Mouse (Mus musculus): ENCODE results near the gene Clcnkb.

The Clcnkb gene

DNA sequence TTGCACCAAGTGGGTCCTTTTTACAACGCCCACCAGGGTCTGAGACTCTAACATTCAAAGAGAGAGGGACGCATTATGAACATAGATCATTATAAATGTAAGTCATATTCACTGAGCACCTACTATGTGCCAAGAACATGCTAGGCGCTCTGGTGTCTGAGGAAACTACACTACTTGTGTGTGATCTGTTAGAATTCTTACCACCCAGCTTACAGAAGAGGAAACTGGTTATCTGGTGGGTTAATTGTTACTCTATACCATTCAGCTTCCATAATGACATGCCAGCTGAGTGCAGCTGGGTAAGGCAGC, 10.5 kb downstream of the Clcnkb start:
- no peak for DNase-seq (ENCODE audit: low spot score in 2 of 2)

GRCm38 (mm10) chr4:141404518-141405313, 11.1 kb downstream of the Clcnkb start:
- DNase-seq (ENCODE audit: low spot score in 2 of 2), result peak; percentile 78 to 94

DNA sequence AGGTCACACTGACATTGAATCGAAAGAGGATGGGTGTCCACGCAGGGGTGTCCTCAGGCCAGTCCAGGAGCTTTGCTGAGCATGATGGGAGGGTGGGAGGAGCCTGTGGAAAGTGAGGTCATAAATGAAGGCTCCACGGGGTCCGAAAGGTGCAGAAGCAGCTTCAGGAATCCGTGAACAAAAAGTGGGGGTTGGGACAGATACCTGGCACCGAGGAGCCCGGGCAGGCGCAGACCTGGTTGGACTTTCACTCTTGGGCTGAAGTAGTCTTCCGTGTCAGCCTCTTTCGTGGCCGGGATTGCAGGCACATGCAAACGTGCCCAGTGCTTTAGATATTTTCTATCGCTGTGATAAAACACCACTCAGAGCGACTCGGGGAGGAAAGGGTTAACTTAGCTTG, 15.6 kb downstream of the Clcnkb start:
- DNase-seq (ENCODE audit: low spot score in 2 of 2), result no peak

DNA sequence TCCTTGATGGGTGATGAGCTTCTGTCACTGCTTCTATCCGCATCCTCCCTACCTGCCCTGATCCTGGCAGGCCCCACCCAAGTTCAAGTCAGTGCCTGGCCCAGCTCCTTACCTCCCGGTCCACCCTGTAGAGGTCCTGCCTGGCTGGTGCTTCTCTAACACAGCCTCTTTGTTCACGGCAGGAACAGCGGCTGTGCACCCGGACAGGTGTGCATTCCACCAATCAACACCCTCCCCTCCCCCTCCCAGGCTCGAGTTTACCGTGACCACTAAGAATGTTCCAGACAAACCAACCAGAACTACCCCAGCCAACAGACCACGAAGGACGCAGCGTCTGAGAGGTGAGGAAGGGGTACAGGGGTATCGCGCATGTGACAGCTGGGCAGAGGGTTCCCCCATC, 17.3 kb downstream of the Clcnkb start, which contains the start of gene Clcnka:
Gene Clcnka (minus strand): TSS at position 180 of the 400 bp plus-strand sequence.
- DNase-seq (ENCODE audit: low spot score in 2 of 2), result no peak

DNA sequence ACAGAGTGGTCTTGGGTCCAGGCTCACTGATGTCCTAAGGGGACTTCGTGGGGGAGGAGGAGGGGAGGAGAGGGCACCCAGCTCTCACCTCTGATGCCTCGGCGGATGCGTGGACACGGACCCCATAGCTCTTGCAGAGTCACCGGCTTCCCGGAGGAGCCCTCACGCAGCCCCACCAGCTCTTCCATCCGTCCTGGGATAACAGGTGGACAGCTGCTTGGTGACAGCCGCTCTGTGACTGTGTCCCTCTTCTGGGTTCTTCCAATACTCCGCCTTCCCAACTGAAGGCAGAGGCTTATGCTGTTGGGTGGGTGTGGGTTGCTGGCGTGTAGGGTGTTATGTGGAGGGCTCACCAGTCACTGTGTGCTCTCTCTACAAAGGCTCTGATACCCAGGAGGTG, 18.0 kb downstream of the Clcnkb start:
- no peak for DNase-seq (ENCODE audit: low spot score in 2 of 2)

DNA sequence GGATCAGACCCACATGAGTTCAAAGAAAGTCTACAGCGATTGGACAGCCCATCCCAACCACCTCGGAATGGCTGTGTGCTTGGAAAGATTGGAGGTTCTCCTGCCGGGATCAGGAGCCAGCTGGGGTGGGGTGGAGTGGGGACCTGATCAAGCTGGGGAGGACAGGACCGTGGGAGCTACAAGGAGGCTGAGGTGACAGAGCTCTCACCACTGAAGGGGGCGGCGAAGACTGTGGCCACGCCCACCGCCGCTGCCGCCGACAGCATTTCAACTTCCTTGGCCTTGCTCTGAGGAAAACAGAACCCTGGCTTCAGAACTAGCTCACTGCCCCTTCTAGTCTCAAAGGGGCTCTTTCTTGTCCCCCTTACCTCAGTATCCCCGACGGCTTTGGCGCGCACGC, 21.1 kb downstream of the Clcnkb start:
- DNase-seq (ENCODE audit: low spot score in 2 of 2), result no peak

DNA sequence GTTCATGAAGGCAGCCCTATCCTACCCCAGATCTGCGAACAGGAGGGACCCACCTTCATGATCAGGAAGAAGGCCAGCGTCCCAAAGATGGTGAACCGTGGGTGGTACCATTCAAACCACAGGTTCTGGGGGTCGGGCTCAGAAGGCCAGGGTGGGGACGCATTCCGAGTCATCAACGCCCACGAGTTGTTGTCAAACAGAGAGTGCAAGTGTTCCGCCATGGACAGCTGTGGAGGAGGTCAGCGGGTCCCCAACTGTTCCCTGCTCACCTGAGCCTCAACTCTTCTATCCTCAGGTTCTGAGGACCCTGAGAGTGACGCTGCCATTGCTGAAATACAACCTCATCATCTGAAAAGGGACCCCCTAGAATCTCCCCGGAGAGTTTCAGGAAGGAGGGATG, 24.5 kb downstream of the Clcnkb start:
- no peak for DNase-seq (ENCODE audit: low spot score in 2 of 2)

- DNase-seq (ENCODE audit: low spot score in 2 of 2), result no peak
Observed at GRCm38 (mm10) chr4:141389366-141390150, 26.3 kb downstream of the Clcnkb start.

- DNase-seq (ENCODE audit: low spot score in 2 of 2), result no peak
Observed at GRCm38 (mm10) chr4:141387933-141388332, 27.9 kb downstream of the Clcnkb start.

- DNase-seq (ENCODE audit: low spot score in 2 of 2), result peak; percentile 65 to 86
Observed at GRCm38 (mm10) chr4:141387093-141387784, 28.6 kb downstream of the Clcnkb start.

DNA sequence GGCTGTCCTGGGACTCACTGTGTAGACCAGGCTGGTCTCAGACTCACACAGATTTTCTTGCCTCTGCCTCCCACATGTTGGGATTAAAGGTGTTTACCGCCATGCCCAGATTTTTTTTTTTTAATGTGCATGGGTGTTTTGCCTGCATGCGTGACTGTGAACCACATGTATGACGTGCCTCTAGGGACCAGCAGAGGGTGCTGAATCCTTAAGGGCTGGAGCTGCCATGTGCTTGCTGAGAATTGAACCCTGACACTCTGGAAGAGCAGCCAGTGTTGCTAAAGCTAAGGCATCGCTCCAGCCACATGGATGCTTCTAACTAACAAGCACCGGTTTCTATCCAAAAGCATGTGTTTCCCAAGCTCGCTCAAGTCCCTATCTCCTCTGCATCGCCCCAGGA, 29.7 kb downstream of the Clcnkb start:
- no peak for DNase-seq (ENCODE audit: low spot score in 2 of 2)

- peak; percentile 42 to 72 for DNase-seq (ENCODE audit: low spot score in 2 of 2)
Observed at GRCm38 (mm10) chr4:141385275-141385674, 30.5 kb downstream of the Clcnkb start.

DNA sequence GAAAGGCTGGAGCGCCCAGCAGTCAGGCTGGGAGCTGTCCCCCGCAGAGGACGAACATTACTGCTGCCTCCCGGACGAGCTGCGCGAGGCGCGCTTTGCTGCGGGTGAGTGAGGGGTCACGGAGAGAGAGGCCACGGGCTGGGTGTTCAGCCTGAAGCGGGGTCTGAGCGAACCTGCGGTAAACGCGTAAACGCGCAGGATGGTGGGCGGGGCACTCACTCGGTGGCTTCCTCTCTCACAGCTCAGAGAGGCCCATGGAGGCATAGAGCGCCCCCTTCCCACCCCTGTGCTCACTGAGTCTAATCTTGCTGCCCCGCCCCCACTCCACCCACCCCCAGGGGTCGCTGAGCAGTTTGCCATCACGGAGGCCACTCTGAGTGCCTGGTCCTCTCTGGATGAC, 33.4 kb downstream of the Clcnkb start:
- no peak for DNase-seq (ENCODE audit: low spot score in 2 of 2)

DNA sequence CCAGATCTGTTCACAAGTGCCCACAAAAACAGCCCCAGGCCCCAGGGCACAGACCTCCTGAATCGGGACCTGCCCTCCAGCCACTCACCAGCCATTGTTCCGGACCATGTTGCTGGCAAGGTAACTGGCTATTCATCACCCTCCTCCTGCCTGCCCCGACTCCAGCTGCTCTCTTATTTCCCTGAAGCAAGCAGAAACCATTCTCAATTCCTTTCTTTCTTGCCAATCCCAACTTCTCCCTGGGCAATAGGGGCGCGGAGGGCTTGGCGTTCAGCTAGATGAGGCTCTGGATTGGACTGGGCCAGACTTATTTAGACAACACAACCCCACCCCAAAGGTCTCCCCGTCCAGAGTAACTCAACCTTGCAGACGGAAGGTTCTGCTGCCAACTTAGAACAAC, 36.1 kb downstream of the Clcnkb start:
- DNase-seq (ENCODE audit: low spot score in 2 of 2), result no peak

GRCm38 (mm10) chr4:141372426-141372825, 43.4 kb downstream of the Clcnkb start:
- DNase-seq (ENCODE audit: low spot score in 2 of 2), result no peak

DNA sequence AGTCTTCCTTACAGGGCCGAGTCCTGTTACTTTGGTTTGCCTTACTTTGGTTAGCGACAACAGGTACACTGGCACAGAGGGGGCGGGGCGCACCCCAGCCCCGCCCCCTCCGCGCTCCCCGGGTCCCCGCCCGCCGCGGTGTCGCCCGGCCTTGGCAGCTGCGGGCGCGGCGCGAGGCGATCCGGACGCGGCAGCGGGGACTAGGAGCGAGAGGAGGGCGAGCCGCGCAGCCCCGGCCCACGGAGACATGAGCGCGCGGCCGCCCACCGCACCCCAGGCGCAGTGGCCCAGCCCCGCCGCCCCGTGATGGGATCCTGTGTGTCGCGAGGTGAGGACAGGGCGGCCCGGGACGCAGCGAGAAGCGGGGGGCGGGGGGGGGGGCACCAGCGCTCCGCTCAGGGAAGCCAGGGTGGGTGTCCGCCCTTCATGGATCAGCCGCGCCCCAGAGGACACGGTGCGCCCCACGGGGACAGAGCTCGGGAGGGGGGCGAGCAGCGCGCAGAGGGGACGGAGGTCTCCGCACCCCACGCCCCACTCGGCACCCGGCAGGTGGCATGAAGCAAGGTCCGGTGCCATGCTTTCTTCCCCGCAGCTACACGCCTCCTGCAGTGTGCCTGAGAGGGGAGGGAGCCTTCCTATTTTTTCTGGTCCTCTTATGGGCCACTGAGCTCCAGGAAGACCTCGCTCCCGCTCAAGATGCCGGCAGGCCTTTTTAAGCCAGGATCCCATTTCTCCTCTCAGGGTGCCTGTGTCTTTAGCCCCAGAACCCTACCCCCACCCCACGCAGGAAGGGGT, 47.6 kb downstream of the Clcnkb start, which contains the start of gene Fam131c:
Gene Fam131c (plus strand): TSS at position 224 of the 795 bp plus-strand sequence.
- DNase-seq (ENCODE audit: low spot score in 2 of 2), result no peak

- DNase-seq (ENCODE audit: low spot score in 2 of 2), result no peak
Observed at GRCm38 (mm10) chr4:141365876-141366275, 49.9 kb downstream of the Clcnkb start.

GRCm38 (mm10) chr4:141365126-141365525, 50.7 kb downstream of the Clcnkb start:
- no peak for DNase-seq (ENCODE audit: low spot score in 2 of 2)

DNA sequence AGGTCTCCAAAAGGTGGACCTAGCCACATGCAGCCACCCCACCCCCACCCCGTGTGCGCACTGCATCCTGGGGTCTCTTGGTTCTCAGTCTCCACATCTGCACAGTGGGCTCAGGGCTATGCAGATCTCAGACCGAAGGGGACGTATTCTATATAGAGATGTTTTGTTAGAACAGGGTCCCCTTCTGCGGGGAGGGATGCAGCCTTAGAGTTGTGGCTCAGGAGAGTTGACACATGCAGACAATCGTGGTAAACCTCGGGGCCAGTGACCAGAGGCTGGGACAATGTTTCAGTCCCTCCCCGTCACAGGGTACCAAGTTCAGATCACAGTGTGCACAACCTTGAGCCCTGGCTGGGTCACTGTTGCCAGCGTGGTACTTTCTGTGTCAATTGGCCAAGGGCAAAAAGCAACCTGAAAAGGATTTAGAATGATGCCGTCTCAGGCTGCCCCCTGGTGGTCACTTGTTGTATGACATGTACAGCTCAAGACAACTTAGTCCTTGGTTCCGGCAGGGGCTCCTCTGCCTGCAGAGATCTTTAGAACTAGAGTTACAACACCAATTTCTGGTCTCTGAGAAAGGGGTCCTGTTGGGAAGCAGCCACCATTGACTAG, 52.8 kb downstream of the Clcnkb start:
- DNase-seq (ENCODE audit: low spot score in 2 of 2), result peak; percentile 69 to 90

DNA sequence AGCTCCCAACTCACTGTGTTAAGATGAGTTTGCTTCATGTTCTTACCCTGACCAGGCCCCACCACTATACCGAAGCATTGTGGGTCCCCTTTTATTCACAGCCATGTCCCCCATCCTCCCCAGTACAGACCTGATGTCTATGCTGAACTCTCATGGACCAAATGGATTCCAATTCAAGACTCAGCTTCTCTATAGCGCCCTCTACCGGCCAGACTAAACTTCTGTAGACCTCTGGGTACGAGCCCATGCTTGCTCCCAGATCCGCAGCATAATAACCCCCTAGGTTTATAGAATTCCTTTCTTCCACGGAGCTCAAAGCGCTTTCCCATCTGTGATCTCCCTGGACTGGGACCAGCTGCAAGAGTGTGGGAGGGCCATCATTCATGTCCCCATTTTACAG, 55.0 kb downstream of the Clcnkb start:
- peak in 1 of 2 experiments; percentile 32 for DNase-seq (ENCODE audit: low spot score in 2 of 2)

- no peak for DNase-seq (ENCODE audit: low spot score in 2 of 2)
Observed at GRCm38 (mm10) chr4:141359222-141359621, 56.6 kb downstream of the Clcnkb start.
